Mouse (Mus musculus) kidney, embryonic 14.5 days (tissue): ENCODE measurements around the gene Psmc3ip. TPM values are rescaled to one million over a fixed set of nuclear protein-coding genes. Genes with fewer than 3 reads are reported as not detected.
A peak's percentile ranks its signal among the peaks of the same experiment; 100 is the strongest.

ENCODE experiments used
- ATAC-seq: fragments of 200-750 bp; cut with Nextera tagmentation; 2 replicates; pipeline ENCODE4 v1.8.0; 2017; ENCODE audit warnings: moderate number of reproducible peaks, mild to moderate bottlenecking, moderate TSS enrichment, moderate library complexity; ENCODE audit not compliant: low FRiP score, low TSS enrichment
- H3K27ac ChIP-seq: fragments of 300-500 bp; sonication (generic); 2 replicates; pipeline ENCODE4 v1.5.1; 2014; ENCODE audit warnings: low read depth, mild to moderate bottlenecking, low read length, moderate library complexity, mixed read lengths
- H3K27me3 ChIP-seq: fragments of 300-500 bp; sonication (generic); 2 replicates; pipeline ENCODE4 v1.6.1; 2014; ENCODE audit warnings: mild to moderate bottlenecking, low read length; ENCODE audit not compliant: control insufficient read depth, insufficient read depth
- H3K36me3 ChIP-seq: fragments of 300-500 bp; sonication (generic); 2 replicates; pipeline ENCODE4 v1.6.1; 2014; ENCODE audit warnings: low read length, mixed read lengths; ENCODE audit not compliant: control insufficient read depth, insufficient read depth
- H3K4me1 ChIP-seq: fragments of 300-500 bp; sonication (generic); 2 replicates; pipeline ENCODE4 v1.6.1; 2014; ENCODE audit warnings: low read length, mixed read lengths; ENCODE audit not compliant: control insufficient read depth, insufficient read depth
- H3K4me2 ChIP-seq: fragments of 300-500 bp; sonication (generic); replicated peaks from 2 replicates; pipeline ENCODE4 v1.6.1; 2014; ENCODE audit warnings: low read depth, mild to moderate bottlenecking, low read length
- H3K4me3 ChIP-seq: fragments of 300-500 bp; sonication (generic); 2 replicates; pipeline ENCODE4 v1.5.1; 2014; ENCODE audit warnings: mild to moderate bottlenecking, low read length
- H3K9ac ChIP-seq: fragments of 300-500 bp; sonication (generic); 2 replicates; pipeline ENCODE4 v1.6.1; 2014; ENCODE audit warnings: low read depth, mild to moderate bottlenecking, low read length, moderate library complexity
- H3K9me3 ChIP-seq: fragments of 300-500 bp; sonication (generic); 2 replicates; pipeline ENCODE4 v1.6.1; 2016; ENCODE audit warnings: low read length; ENCODE audit not compliant: control insufficient read depth
- WGBS: fragments of 180-500 bp; shearing (Covaris S2); extraction: QIAGEN DNeasy Blood & Tissue Kit; methylation state at CpG from one replicate; pipeline ENCODE4 v1.1.7; 2014; 5-methylcytosine and 5-hydroxymethylcytosine counted together
- polyA plus RNA-seq: library from polyadenylated mRNA; unstranded; fragments of >200 nt; fragmentation: Nextera tagmentation; extraction: Ambion mirVana; gene quantifications from 2 replicates; pipeline ENCODE4 v1.2.1, GENCODE M21; 2014

The Psmc3ip gene
- polyA plus RNA-seq, 1 experiment from 2014 or later, result 52.0 TPM

- Histone ChIP-seq H3K4me1 (peaks cover 18% of the 10 kb centered on the region), H3K27ac (peak overlapping the region; percentile 89), H3K4me3 (peak overlapping the region; percentile 89), H3K36me3 (peaks cover 34% of the 10 kb centered on the region; the same call in 1 of the 2 replicates), H3K9me3 (no peaks in the 10 kb centered on the region), H3K27me3 (no peaks in the 10 kb centered on the region), H3K9ac (peak overlapping the region; percentile 86), H3K4me2 (peak overlapping the region; percentile 97)
- ATAC-seq, result no peak
- WGBS, result 23% methylated on average over 19 of the region's 19 CpGs
Observed at GRCm38 (mm10) chr11:101120545-101121188, 25.4 kb upstream of the Psmc3ip start.

- WGBS, result under 1% methylated on average over 61 of the region's 61 CpGs
- Histone ChIP-seq H3K4me1 (peaks cover 19% of the 10 kb centered on the region), H3K9ac (peak within 1 kb of the TSS; percentile 91), H3K27ac (peak within 1 kb of the TSS; percentile 89), H3K4me2 (peak within 1 kb of the TSS; percentile 97), H3K9me3 (no peaks in the 10 kb centered on the region), H3K4me3 (peak within 1 kb of the TSS; percentile 89), H3K36me3 (peaks cover 29% of the 10 kb centered on the region; the same call in 1 of the 2 replicates), H3K27me3 (no peaks in the 10 kb centered on the region)
- ATAC-seq, result peak; percentile 95
Observed at GRCm38 (mm10) chr11:101119761-101120544, 24.7 kb upstream of the Psmc3ip start, which contains the start of the genes Retreg3 and Tubg1. Retreg3 (minus strand) TSS chr11:101119893. Tubg1 (plus strand) TSS chr11:101119938.

GRCm38 (mm10) chr11:101119131-101119760, 24.0 kb upstream of the Psmc3ip start:
- Histone ChIP-seq H3K9me3 (no peaks in the 10 kb centered on the region), H3K36me3 (peaks cover 26% of the 10 kb centered on the region; the same call in 1 of the 2 replicates), H3K4me1 (peaks cover 19% of the 10 kb centered on the region), H3K4me2 (peak overlapping the region; percentile 70), H3K27me3 (no peaks in the 10 kb centered on the region), H3K27ac (peak overlapping the region; percentile 81), H3K9ac (peak overlapping the region; percentile 91), H3K4me3 (peak overlapping the region; percentile 89)
- peak; percentile 78; the same call in 1 of the 2 replicates for ATAC-seq
- WGBS, result under 1% methylated on average over 39 of the region's 39 CpGs

- H3K4me1 ChIP-seq, result peaks cover 19% of the 10 kb centered on the region
- H3K9ac ChIP-seq, result peak overlapping the region; percentile 91; the same call in 1 of the 2 replicates
- no peak for ATAC-seq
- no peaks in the 10 kb centered on the region for H3K9me3 ChIP-seq
- H3K4me2 ChIP-seq, result peak overlapping the region; percentile 70
- H3K4me3 ChIP-seq, result peak overlapping the region; percentile 89
- no peak overlapping the region for H3K27ac ChIP-seq
- H3K27me3 ChIP-seq, result no peaks in the 10 kb centered on the region
- peaks cover 16% of the 10 kb centered on the region; the same call in 1 of the 2 replicates for H3K36me3 ChIP-seq
- 42% methylated on average over 4 of the region's 4 CpGs for WGBS
Observed at GRCm38 (mm10) chr11:101118105-101118504, 22.9 kb upstream of the Psmc3ip start.

- Histone ChIP-seq H3K27me3 (no peaks in the 10 kb centered on the region), H3K4me1 (peaks cover 11% of the 10 kb centered on the region), H3K36me3 (peaks cover 7% of the 10 kb centered on the region; the same call in 1 of the 2 replicates), H3K27ac (no peak overlapping the region; the same call in 1 of the 2 replicates), H3K9ac (no peak overlapping the region), H3K4me3 (no peak overlapping the region), H3K9me3 (no peaks in the 10 kb centered on the region), H3K4me2 (no peak overlapping the region)
- WGBS, result 63% methylated on average over 2 of the region's 2 CpGs
- no peak for ATAC-seq
Observed at GRCm38 (mm10) chr11:101115564-101115963, 20.3 kb upstream of the Psmc3ip start.

GRCm38 (mm10) chr11:101112186-101112585, 16.9 kb upstream of the Psmc3ip start:
- H3K9ac ChIP-seq, result no peak overlapping the region
- H3K4me3 ChIP-seq, result no peak overlapping the region
- H3K36me3 ChIP-seq, result peaks cover 6% of the 10 kb centered on the region; the same call in 1 of the 2 replicates
- no peaks in the 10 kb centered on the region for H3K27me3 ChIP-seq
- peaks cover 3% of the 10 kb centered on the region; the same call in 1 of the 2 replicates for H3K4me1 ChIP-seq
- no peak for ATAC-seq
- no peak overlapping the region for H3K4me2 ChIP-seq
- H3K27ac ChIP-seq, result no peak overlapping the region
- no peaks in the 10 kb centered on the region for H3K9me3 ChIP-seq
- WGBS, result 93% methylated on average over 3 of the region's 3 CpGs

- no peak overlapping the region for H3K9ac ChIP-seq
- peaks cover 3% of the 10 kb centered on the region; the same call in 1 of the 2 replicates for H3K4me1 ChIP-seq
- no peak overlapping the region for H3K27ac ChIP-seq
- no peaks in the 10 kb centered on the region for H3K36me3 ChIP-seq
- no peak overlapping the region for H3K4me3 ChIP-seq
- WGBS, result 91% methylated on average over 4 of the region's 4 CpGs
- H3K27me3 ChIP-seq, result no peaks in the 10 kb centered on the region
- H3K4me2 ChIP-seq, result no peak overlapping the region
- H3K9me3 ChIP-seq, result no peaks in the 10 kb centered on the region
- no peak for ATAC-seq
Observed at GRCm38 (mm10) chr11:101111178-101111577, 15.9 kb upstream of the Psmc3ip start.

GRCm38 (mm10) chr11:101110708-101111107, 15.5 kb upstream of the Psmc3ip start:
- H3K4me3 ChIP-seq, result no peak overlapping the region
- H3K9me3 ChIP-seq, result no peaks in the 10 kb centered on the region
- no peak overlapping the region for H3K4me2 ChIP-seq
- peaks cover under 1% of the 10 kb centered on the region; the same call in 1 of the 2 replicates for H3K4me1 ChIP-seq
- ATAC-seq, result no peak
- no peak overlapping the region for H3K27ac ChIP-seq
- WGBS, result 56% methylated on average over 5 of the region's 5 CpGs
- no peaks in the 10 kb centered on the region for H3K36me3 ChIP-seq
- no peaks in the 10 kb centered on the region for H3K27me3 ChIP-seq
- H3K9ac ChIP-seq, result no peak overlapping the region
